Mouse (Mus musculus) G1E (cell line): ENCODE data around the gene Map2k3. TPM values are rescaled to one million over a fixed set of nuclear protein-coding genes. Genes with fewer than 3 reads are reported as not detected.

Experiments used
- ATAC-seq: 2 replicates; pipeline ENCODE4 v1.8.0; 2016; ENCODE audit warnings: mild to moderate bottlenecking; ENCODE audit not compliant: insufficient number of reproducible peaks, poor library complexity, low FRiP score, severe bottlenecking; ENCODE audit errors: extremely low read depth
- DNase-seq: peaks from one replicate; pipeline ENCODE4 v3.0.0; 2012; ENCODE audit warnings: low spot score
- H3K27me3 ChIP-seq: 2 replicates; pipeline ENCODE4 v1.6.1; 2012; ENCODE audit warnings: mild to moderate bottlenecking, low read length, inconsistent platforms; ENCODE audit not compliant: insufficient read depth
- H3K36me3 ChIP-seq: replicated peaks from 2 replicates; pipeline ENCODE3; 2012; ENCODE audit warnings: mild to moderate bottlenecking, inconsistent platforms
- H3K4me1 ChIP-seq: 2 replicates; pipeline ENCODE4 v1.6.1; 2012; ENCODE audit warnings: low read depth, low read length, inconsistent platforms, mixed read lengths; ENCODE audit not compliant: insufficient read depth
- H3K4me3 ChIP-seq: 2 replicates; pipeline ENCODE4 v1.5.1; 2012; ENCODE audit warnings: low read depth, mild to moderate bottlenecking, inconsistent platforms, low read length, moderate library complexity, mixed read lengths
- H3K9me3 ChIP-seq: replicated peaks from 2 replicates; pipeline ENCODE4 v1.6.1; 2012; ENCODE audit warnings: inconsistent platforms
- CTCF ChIP-seq: IDR thresholded peaks from 2 replicates; pipeline ENCODE4 v1.5.1; 2012; ENCODE audit warnings: low read depth, low read length, inconsistent platforms, mixed read lengths
- GATA1 ChIP-seq: IDR thresholded peaks from 2 replicates; pipeline ENCODE4 v1.6.1; 2012; ENCODE audit warnings: borderline replicate concordance, low read length, inconsistent platforms, mixed read lengths
- GATA2 ChIP-seq: IDR thresholded peaks from 2 replicates; pipeline ENCODE4 v1.6.1; 2012; ENCODE audit warnings: low read depth, low read length, inconsistent platforms, borderline replicate concordance
- POLR2AphosphoS5 ChIP-seq: IDR thresholded peaks from 2 replicates; pipeline ENCODE4 v1.6.1; 2012; ENCODE audit warnings: low read depth, low read length, inconsistent platforms; ENCODE audit not compliant: insufficient replicate concordance
- TAL1 ChIP-seq: conservative IDR thresholded peaks from 2 replicates; pipeline ENCODE4 v1.6.1; 2012; ENCODE audit warnings: low read depth, low read length, inconsistent platforms, mixed read lengths
- polyA plus RNA-seq: library from polyadenylated mRNA; stranded (reverse); fragments of >175 nt; gene quantifications from 2 replicates; pipeline ENCODE4 v1.2.3, GENCODE M21; 2012
- total RNA-seq, 2 experiments: library from RNA; stranded (forward) in 1 of 2; stranded (reverse) in 1 of 2; fragments of 200-1000 nt in 1 of 2; fragments of >200 nt in 1 of 2; fragmentation: Nextera tagmentation in 1 of 2; gene quantifications; 2 replicates each; pipeline ENCODE4 v1.2.3; 2014 to 2017

The Map2k3 gene
- total and polyA plus RNA-seq, 3 experiments, result 30.6 to 189 (median 32.1) TPM

- no peak overlapping the region for H3K4me3 ChIP-seq
- no peak for TF ChIP-seq GATA2
- TF ChIP-seq CTCF, result no peak
- TF ChIP-seq GATA1, result no peak
- TF ChIP-seq POLR2AphosphoS5, result no peak
- TF ChIP-seq TAL1, result no peak
Measured at GRCm38 (mm10) chr11:60941370-60941769, 9.5 kb downstream of the Map2k3 start.

GRCm38 (mm10) chr11:60942263-60943015, 10.6 kb downstream of the Map2k3 start:
- DNase-seq (no peak), ATAC-seq (no peak)
- Histone ChIP-seq H3K4me3 (no peak overlapping the region), H3K9me3 (no peaks in the 10 kb centered on the region), H3K27me3 (no peaks in the 10 kb centered on the region), H3K4me1 (peaks cover 21% of the 10 kb centered on the region), H3K36me3 (peaks cover 100% of the 10 kb centered on the region)
- TF ChIP-seq GATA1 (no peak), POLR2AphosphoS5 (no peak), CTCF (no peak)

More at GRCm38 (mm10) chr11:60941370-60941769, 9.5 kb downstream of the Map2k3 start:
- DNase-seq, result no peak
- H3K36me3 ChIP-seq, result peaks cover 100% of the 10 kb centered on the region
- no peaks in the 10 kb centered on the region for H3K27me3 ChIP-seq
- peaks cover 32% of the 10 kb centered on the region for H3K4me1 ChIP-seq
- ATAC-seq, result no peak
- H3K9me3 ChIP-seq, result no peaks in the 10 kb centered on the region

GRCm38 (mm10) chr11:60945003-60945402, 13.2 kb downstream of the Map2k3 start:
- H3K36me3 ChIP-seq, result peaks cover 100% of the 10 kb centered on the region
- DNase-seq (no peak), ATAC-seq (no peak)
- H3K9me3 ChIP-seq, result no peaks in the 10 kb centered on the region
- H3K4me1 ChIP-seq, result peaks cover 9% of the 10 kb centered on the region
- TF ChIP-seq GATA1 (no peak), POLR2AphosphoS5 (no peak), TAL1 (no peak), CTCF (no peak), GATA2 (no peak)
- no peaks in the 10 kb centered on the region for H3K27me3 ChIP-seq
- no peak overlapping the region for H3K4me3 ChIP-seq

GRCm38 (mm10) chr11:60951896-60952295, 20.1 kb downstream of the Map2k3 start:
- Histone ChIP-seq H3K4me1 (no peaks in the 10 kb centered on the region), H3K4me3 (no peak overlapping the region), H3K27me3 (0 out of 2 replicates have a peak, but pooled peaks cover under 1% of the 10 kb centered on the region), H3K9me3 (no peaks in the 10 kb centered on the region), H3K36me3 (peaks cover 82% of the 10 kb centered on the region)
- no peak for DNase-seq
- no peak for ATAC-seq
- TF ChIP-seq GATA2 (no peak), CTCF (no peak), TAL1 (no peak), POLR2AphosphoS5 (no peak), GATA1 (no peak)

GRCm38 (mm10) chr11:60952362-60952761, 20.5 kb downstream of the Map2k3 start:
- peaks cover 5% of the 10 kb centered on the region; the same call in 1 of the 2 replicates for H3K27me3 ChIP-seq
- H3K4me3 ChIP-seq, result no peak overlapping the region
- no peak for TF ChIP-seq TAL1
- TF ChIP-seq POLR2AphosphoS5, result no peak
- no peak for TF ChIP-seq CTCF
- no peak for TF ChIP-seq GATA1
- no peak for TF ChIP-seq GATA2
- DNase-seq (no peak), ATAC-seq (no peak)
- no peaks in the 10 kb centered on the region for H3K4me1 ChIP-seq
- H3K9me3 ChIP-seq, result no peaks in the 10 kb centered on the region
- peaks cover 78% of the 10 kb centered on the region for H3K36me3 ChIP-seq

- Histone ChIP-seq H3K9me3 (no peaks in the 10 kb centered on the region), H3K4me3 (no peak overlapping the region), H3K27me3 (peaks cover 9% of the 10 kb centered on the region; the same call in 1 of the 2 replicates), H3K36me3 (peaks cover 71% of the 10 kb centered on the region), H3K4me1 (no peaks in the 10 kb centered on the region)
- DNase-seq, result no peak
- no peak for ATAC-seq
- no peak for TF ChIP-seq TAL1
- TF ChIP-seq CTCF, result no peak
- no peak for TF ChIP-seq POLR2AphosphoS5
Measured at GRCm38 (mm10) chr11:60952986-60953385, 21.2 kb downstream of the Map2k3 start.
